Mouse (Mus musculus) lung, embryonic 16.5 days (tissue): ENCODE measurements around the gene Vps11. TPM values are rescaled to one million over a fixed set of nuclear protein-coding genes. Genes with fewer than 3 reads are reported as not detected.
"Not testable (repeated sequence)": the region's sequence is repeated elsewhere in the genome, so short reads cannot be mapped to it uniquely, and the experiment has no call there.

Source experiments
- ATAC-seq: fragments of 200-750 bp; cut with Nextera tagmentation; 2 replicates; pipeline ENCODE4 v1.8.0; 2017; ENCODE audit warnings: low read depth, mild to moderate bottlenecking, moderate library complexity
- H3K27ac ChIP-seq: fragments of 300-500 bp; sonication (generic); 2 replicates; pipeline ENCODE4 v1.5.1; 2014; ENCODE audit warnings: mild to moderate bottlenecking, control low read depth, low read length
- H3K27me3 ChIP-seq: fragments of 300-500 bp; sonication (generic); 2 replicates; pipeline ENCODE4 v1.6.1; 2014; ENCODE audit warnings: low read depth, low read length, mixed read lengths; ENCODE audit not compliant: control insufficient read depth, insufficient read depth
- H3K36me3 ChIP-seq: fragments of 300-500 bp; sonication (generic); 2 replicates; pipeline ENCODE4 v1.6.1; 2014; ENCODE audit warnings: low read length; ENCODE audit not compliant: control insufficient read depth, insufficient read depth
- H3K4me1 ChIP-seq: fragments of 300-500 bp; sonication (generic); replicated peaks from 2 replicates; pipeline ENCODE4 v1.6.1; 2014; ENCODE audit warnings: low read length, mixed read lengths; ENCODE audit not compliant: control insufficient read depth, insufficient read depth
- H3K4me2 ChIP-seq: fragments of 300-500 bp; sonication (generic); 2 replicates; pipeline ENCODE4 v1.6.1; 2014; ENCODE audit warnings: low read depth, low read length, control low read depth
- H3K4me3 ChIP-seq: fragments of 300-500 bp; sonication (generic); 2 replicates; pipeline ENCODE4 v1.5.1; 2014; ENCODE audit warnings: mild to moderate bottlenecking, low read length, control low read depth
- H3K9ac ChIP-seq: fragments of 300-500 bp; sonication (generic); 2 replicates; pipeline ENCODE4 v1.6.1; 2014; ENCODE audit warnings: low read length, control low read depth
- H3K9me3 ChIP-seq: fragments of 300-500 bp; sonication (generic); 2 replicates; pipeline ENCODE4 v1.6.1; 2016; ENCODE audit warnings: low read length; ENCODE audit not compliant: control insufficient read depth
- WGBS: fragments of 180-500 bp; shearing (Covaris S2); extraction: QIAGEN DNeasy Blood & Tissue Kit; methylation state at CpG from one replicate; pipeline ENCODE4 v1.1.7; 2014; 5-methylcytosine and 5-hydroxymethylcytosine counted together
- polyA plus RNA-seq: library from polyadenylated mRNA; unstranded; fragments of >200 nt; fragmentation: Nextera tagmentation; extraction: Ambion mirVana; gene quantifications from 2 replicates; pipeline ENCODE4 v1.2.1, GENCODE M21; 2015

Gene Vps11
- polyA plus RNA-seq, 1 experiment from 2014 or later = 31.4 TPM

DNA sequence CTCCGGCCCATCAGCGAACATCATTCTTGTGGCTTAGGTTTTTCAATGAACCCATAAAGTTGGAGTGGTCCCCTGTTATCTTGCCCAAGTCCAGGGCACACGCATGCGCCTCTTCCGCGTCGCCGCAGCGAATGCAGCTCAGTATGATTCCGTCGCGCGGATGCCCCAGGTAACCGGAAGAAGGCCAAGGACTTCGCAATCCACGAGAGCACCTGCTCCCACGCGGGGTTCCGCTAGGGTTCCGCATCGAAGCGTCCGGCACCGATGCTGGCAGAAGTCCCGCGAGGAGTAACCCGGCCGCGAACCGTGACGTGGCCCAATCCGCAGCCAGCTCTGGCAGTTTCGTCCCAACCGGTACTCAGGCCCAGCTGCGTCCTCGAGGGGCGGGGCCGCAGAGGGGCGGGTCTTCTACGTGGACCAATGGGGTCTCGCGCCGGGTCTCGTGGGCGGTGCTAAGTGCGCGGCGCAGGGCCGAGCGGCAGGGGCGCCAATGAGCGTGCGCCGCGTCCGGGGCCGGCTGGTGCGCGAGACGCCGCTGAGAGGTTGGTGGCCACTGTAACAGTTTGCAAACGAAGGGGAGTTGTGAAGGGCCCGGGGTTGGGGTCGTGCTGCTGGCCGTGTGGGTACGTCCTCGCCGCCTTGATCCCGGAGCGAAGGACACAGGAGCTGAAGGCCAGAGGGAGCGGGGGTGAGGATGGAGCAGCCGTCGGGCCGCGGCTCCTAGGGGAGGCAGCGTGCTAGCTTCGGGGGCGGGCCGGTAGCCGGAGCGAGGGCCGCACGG lies 17.8 kb upstream of the Vps11 start, which contains the start of gene Hyou1:
Gene Hyou1 (plus strand): TSS at position 437 of the 781 bp plus-strand sequence.
- Histone ChIP-seq H3K4me2 (peak within 1 kb of the TSS; percentile 95), H3K4me3 (peak within 1 kb of the TSS; percentile 87), H3K4me1 (peaks cover 14% of the 10 kb centered on the region), H3K27ac (peak within 1 kb of the TSS; percentile 87), H3K36me3 (peaks cover 17% of the 10 kb centered on the region), H3K27me3 (no peaks in the 10 kb centered on the region), H3K9me3 (no peaks in the 10 kb centered on the region), H3K9ac (peak within 1 kb of the TSS; percentile 91)
- ATAC-seq = peak; percentile 99
- under 1% methylated on average over 83 of the region's 83 CpGs for WGBS

DNA sequence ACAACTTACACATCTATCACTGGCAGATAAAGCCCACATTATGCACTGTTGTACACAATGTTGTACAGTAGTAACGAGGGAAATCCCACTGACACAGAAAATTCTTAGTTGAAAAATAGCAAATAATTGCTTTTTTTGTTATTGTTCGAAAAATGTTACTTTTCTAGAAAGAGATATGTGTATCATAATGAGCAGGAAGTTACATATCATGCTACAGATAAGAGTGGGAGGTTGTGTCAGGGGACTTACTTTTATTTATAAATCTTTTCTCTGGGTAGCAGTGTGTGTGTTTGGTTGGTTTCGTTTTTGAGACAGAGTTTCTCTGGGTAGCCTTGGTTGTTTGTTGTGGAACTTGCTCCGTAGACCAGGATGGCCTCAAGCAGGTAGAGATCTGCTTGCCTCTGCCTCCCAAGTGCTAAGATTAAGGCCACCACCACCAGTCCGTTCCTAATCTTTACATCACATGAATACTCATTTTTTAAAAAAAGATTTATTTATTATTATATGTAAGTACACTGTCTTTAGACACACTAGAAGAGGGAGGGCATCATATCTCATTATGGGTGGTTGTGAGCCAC lies 16.8 kb upstream of the Vps11 start:
- Histone ChIP-seq H3K36me3 (peaks cover 13% of the 10 kb centered on the region), H3K9ac (peak overlapping the region; percentile 82), H3K27me3 (no peaks in the 10 kb centered on the region), H3K27ac (no peak overlapping the region), H3K4me2 (peak overlapping the region; percentile 78), H3K9me3 (no peaks in the 10 kb centered on the region), H3K4me3 (peak overlapping the region; percentile 87), H3K4me1 (peaks cover 14% of the 10 kb centered on the region)
- no peak for ATAC-seq
- WGBS = 76% methylated on average over 5 of the region's 5 CpGs

- not testable (repeated sequence) for H3K9ac ChIP-seq, ATAC-seq, H3K36me3 ChIP-seq, H3K4me2 ChIP-seq, H3K27me3 ChIP-seq, H3K9me3 ChIP-seq, H3K27ac ChIP-seq, H3K4me3 ChIP-seq
- 80% methylated on average over 2 of the region's 2 CpGs for WGBS
- peaks cover 14% of the 10 kb centered on the region for H3K4me1 ChIP-seq
Measured at GRCm38 (mm10) chr9:44377335-44377734, 15.9 kb upstream of the Vps11 start.

DNA sequence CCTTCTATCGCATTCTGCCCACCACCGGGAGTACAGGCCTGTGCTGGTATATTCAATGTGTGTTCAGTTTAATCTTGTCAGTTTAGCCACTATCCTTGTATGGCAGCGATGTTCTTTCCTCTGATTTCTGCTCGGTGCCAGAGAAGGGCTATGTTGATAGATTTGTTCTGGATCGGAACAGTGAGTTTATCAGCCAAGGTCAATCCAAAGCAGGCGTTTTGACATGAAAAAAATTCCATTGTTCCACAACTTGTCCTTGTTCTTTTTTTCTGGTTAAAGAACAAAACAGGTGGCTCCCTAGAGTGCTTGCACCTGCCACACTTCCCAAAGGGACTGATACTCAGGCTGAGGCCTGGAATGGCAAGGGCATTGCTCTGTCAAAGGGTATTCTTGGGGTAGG lies 14.7 kb upstream of the Vps11 start:
- Histone ChIP-seq H3K4me1 (peaks cover 14% of the 10 kb centered on the region), H3K4me2 (no peak overlapping the region), H3K27ac (no peak overlapping the region), H3K36me3 (no peaks in the 10 kb centered on the region), H3K9me3 (no peaks in the 10 kb centered on the region), H3K4me3 (no peak overlapping the region), H3K9ac (no peak overlapping the region), H3K27me3 (no peaks in the 10 kb centered on the region)
- WGBS = 81% methylated on average over 6 of the region's 6 CpGs
- ATAC-seq = no peak

DNA sequence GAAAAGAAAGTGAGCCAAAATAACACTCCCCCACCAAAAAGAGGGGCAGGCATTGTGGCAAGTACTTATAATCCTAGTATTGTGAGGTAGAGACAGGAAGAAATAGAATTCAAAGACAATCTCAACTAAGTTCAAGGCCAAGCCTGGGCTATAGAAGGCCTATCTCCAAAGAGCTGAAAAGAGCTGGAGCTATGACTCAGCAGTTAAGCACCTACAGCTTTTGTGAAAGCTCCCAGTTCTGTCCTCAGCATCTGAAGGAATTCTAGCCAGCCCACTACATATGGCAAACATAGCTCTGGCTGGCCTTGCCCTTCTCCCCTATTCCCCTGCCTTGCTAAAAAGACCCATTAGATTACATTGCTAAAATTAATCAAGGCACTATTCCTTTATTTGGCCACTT lies 11.9 kb upstream of the Vps11 start:
- no peaks in the 10 kb centered on the region for H3K36me3 ChIP-seq
- H3K27me3 ChIP-seq = no peaks in the 10 kb centered on the region
- no peak for ATAC-seq
- peaks cover 2% of the 10 kb centered on the region; the same call in 1 of the 2 replicates for H3K4me1 ChIP-seq
- H3K9me3 ChIP-seq = no peaks in the 10 kb centered on the region
- H3K4me2 ChIP-seq = no peak overlapping the region
- H3K9ac ChIP-seq = no peak overlapping the region
- no peak overlapping the region for H3K27ac ChIP-seq
- no peak overlapping the region for H3K4me3 ChIP-seq

- ATAC-seq = no peak
- Histone ChIP-seq H3K27ac (no peak overlapping the region), H3K27me3 (no peaks in the 10 kb centered on the region), H3K4me3 (no peak overlapping the region), H3K9ac (no peak overlapping the region), H3K4me2 (no peak overlapping the region), H3K36me3 (no peaks in the 10 kb centered on the region), H3K4me1 (peaks cover 5% of the 10 kb centered on the region), H3K9me3 (no peaks in the 10 kb centered on the region)
- 63% methylated on average over 3 of the region's 3 CpGs for WGBS
Measured at GRCm38 (mm10) chr9:44364480-44364879, 3.0 kb upstream of the Vps11 start.

- not testable (repeated sequence) for H3K27me3 ChIP-seq, H3K9me3 ChIP-seq, H3K36me3 ChIP-seq, H3K4me1 ChIP-seq
- Histone ChIP-seq H3K4me2 (peak overlapping the region; percentile 68), H3K4me3 (peak overlapping the region; percentile 90), H3K27ac (peak overlapping the region; percentile 43; the same call in 1 of the 2 replicates), H3K9ac (peak overlapping the region; percentile 55)
- WGBS = 35% methylated on average over 4 of the region's 4 CpGs
- ATAC-seq = peak; percentile 56
Measured at GRCm38 (mm10) chr9:44361931-44362330, 461 bp upstream of the Vps11 start.

GRCm38 (mm10) chr9:44357207-44357606 lies 4.3 kb downstream of the Vps11 start:
- Histone ChIP-seq H3K4me1 (peaks cover 5% of the 10 kb centered on the region), H3K9ac (no peak overlapping the region), H3K36me3 (peaks cover 45% of the 10 kb centered on the region), H3K27ac (no peak overlapping the region), H3K4me3 (no peak overlapping the region), H3K9me3 (no peaks in the 10 kb centered on the region), H3K4me2 (no peak overlapping the region), H3K27me3 (no peaks in the 10 kb centered on the region)
- WGBS = 70% methylated on average over 4 of the region's 4 CpGs
- no peak for ATAC-seq

DNA sequence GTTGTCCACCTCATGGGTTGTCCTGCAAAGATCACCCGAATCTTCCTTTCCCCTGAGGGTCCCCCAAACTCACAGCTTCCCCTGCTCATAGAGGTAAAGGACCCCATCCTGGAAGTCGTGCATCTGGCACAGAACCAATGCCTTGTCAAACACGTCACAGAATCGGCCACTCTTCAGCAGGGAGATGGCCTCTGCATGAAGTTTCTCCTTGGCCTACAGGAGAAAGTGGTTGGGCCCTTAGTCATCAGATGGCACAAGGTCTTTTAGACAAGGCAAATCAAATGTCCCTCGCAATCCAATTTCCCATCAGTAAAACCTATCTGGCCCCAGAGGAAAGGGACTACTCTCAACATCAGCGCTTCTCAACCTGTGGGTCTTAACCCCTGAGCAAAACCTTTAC lies 8.3 kb downstream of the Vps11 start:
- Histone ChIP-seq H3K4me1 (no peaks in the 10 kb centered on the region), H3K27me3 (no peaks in the 10 kb centered on the region), H3K4me3 (no peak overlapping the region), H3K4me2 (no peak overlapping the region), H3K36me3 (peaks cover 73% of the 10 kb centered on the region), H3K9ac (no peak overlapping the region), H3K27ac (no peak overlapping the region), H3K9me3 (no peaks in the 10 kb centered on the region)
- WGBS = 87% methylated on average over 6 of the region's 6 CpGs
- ATAC-seq = no peak
